Mouse (Mus musculus) stomach, embryonic 16.5 days (tissue): ENCODE measurements around the gene Cul1. TPM values are rescaled to one million over a fixed set of nuclear protein-coding genes. Genes with fewer than 3 reads are reported as not detected.

ENCODE experiments used
- ATAC-seq: fragments of 200-750 bp; cut with Nextera tagmentation; 2 replicates; pipeline ENCODE4 v1.8.0; 2017; ENCODE audit warnings: moderate number of reproducible peaks, moderate TSS enrichment; ENCODE audit not compliant: insufficient read depth, low FRiP score
- H3K27ac ChIP-seq: fragments of 300-500 bp; sonication (generic); 2 replicates; pipeline ENCODE4 v1.5.1; 2014; ENCODE audit warnings: low read length
- H3K27me3 ChIP-seq: fragments of 300-500 bp; sonication (generic); 2 replicates; pipeline ENCODE4 v1.6.1; 2014; ENCODE audit warnings: low read length, control low read depth, mixed read lengths; ENCODE audit not compliant: control insufficient read depth, insufficient read depth
- H3K36me3 ChIP-seq: fragments of 300-500 bp; sonication (generic); 2 replicates; pipeline ENCODE4 v1.6.1; 2014; ENCODE audit warnings: low read length; ENCODE audit not compliant: control insufficient read depth, insufficient read depth
- H3K4me1 ChIP-seq: fragments of 300-500 bp; sonication (generic); 2 replicates; pipeline ENCODE4 v1.6.1; 2014; ENCODE audit warnings: low read length, control low read depth, mixed read lengths; ENCODE audit not compliant: control insufficient read depth, insufficient read depth
- H3K4me2 ChIP-seq: fragments of 300-500 bp; sonication (generic); 2 replicates; pipeline ENCODE4 v1.6.1; 2014; ENCODE audit warnings: low read depth, low read length, mixed read lengths
- H3K4me3 ChIP-seq: fragments of 300-500 bp; sonication (generic); replicated peaks from 2 replicates; pipeline ENCODE4 v1.5.1; 2014; ENCODE audit warnings: mild to moderate bottlenecking, low read length
- H3K9ac ChIP-seq: fragments of 300-500 bp; sonication (generic); 2 replicates; pipeline ENCODE4 v1.6.1; 2014; ENCODE audit warnings: low read length
- H3K9me3 ChIP-seq: fragments of 300-500 bp; sonication (generic); replicated peaks from 2 replicates; pipeline ENCODE4 v1.6.1; 2016; ENCODE audit warnings: low read length, control low read depth; ENCODE audit not compliant: control insufficient read depth
- WGBS: fragments of 180-500 bp; shearing (Covaris S2); extraction: QIAGEN DNeasy Blood & Tissue Kit; methylation state at CpG from one replicate; pipeline ENCODE4 v1.1.7; 2014; 5-methylcytosine and 5-hydroxymethylcytosine counted together
- polyA plus RNA-seq: library from polyadenylated mRNA; unstranded; fragments of >200 nt; fragmentation: Nextera tagmentation; extraction: Ambion mirVana; gene quantifications from 2 replicates; pipeline ENCODE4 v1.2.1, GENCODE M21; 2015

The Cul1 gene
- polyA plus RNA-seq, 1 experiment from 2014 or later, result 113 TPM

DNA sequence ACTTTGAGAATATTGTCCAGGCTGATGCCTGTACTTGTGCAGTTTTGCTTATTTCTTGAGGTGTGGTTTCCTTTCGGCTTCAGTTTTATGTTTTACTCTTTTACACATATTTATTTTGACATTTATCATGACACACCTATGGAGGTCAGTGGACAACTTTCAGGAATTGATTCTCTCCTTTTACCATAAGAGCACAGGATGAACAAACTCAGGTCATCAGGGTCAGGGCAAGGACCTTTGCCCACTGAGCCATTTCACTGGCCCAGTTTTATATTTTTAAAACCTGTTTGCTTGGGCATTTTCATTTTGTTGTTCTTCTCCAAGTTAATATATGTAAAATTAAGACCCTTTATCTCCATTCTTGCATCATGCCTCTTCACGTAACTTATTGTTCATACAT is 13.3 kb downstream of the Cul1 start:
- Histone ChIP-seq H3K9me3 (peaks cover 4% of the 10 kb centered on the region), H3K4me3 (no peak overlapping the region), H3K36me3 (peaks cover 5% of the 10 kb centered on the region), H3K4me2 (no peak overlapping the region), H3K4me1 (no peaks in the 10 kb centered on the region), H3K9ac (no peak overlapping the region), H3K27ac (no peak overlapping the region), H3K27me3 (no peaks in the 10 kb centered on the region)
- WGBS, result 86% methylated on average over 2 of the region's 2 CpGs
- ATAC-seq, result no peak

DNA sequence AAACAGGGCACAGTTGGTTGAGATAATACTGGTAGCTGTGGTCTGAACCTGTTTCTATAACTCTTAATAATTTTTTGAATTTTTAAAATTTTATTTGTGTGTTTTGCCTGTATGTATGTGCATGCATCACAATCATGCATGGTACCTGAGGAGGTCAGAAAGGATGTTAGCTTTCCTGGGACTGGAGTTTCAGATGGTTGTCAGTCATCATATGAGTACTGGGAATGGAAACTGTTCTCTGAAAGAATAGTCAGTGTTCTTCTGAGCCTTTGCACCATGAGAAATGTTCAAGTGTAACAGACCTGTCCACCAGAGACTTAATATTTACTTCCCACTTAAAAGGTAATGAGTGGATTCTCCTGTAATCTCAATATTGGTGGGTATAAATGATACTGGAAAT is 13.9 kb downstream of the Cul1 start:
- Histone ChIP-seq H3K4me3 (no peak overlapping the region), H3K27me3 (no peaks in the 10 kb centered on the region), H3K4me1 (no peaks in the 10 kb centered on the region), H3K9me3 (peaks cover 4% of the 10 kb centered on the region), H3K27ac (no peak overlapping the region), H3K9ac (no peak overlapping the region), H3K36me3 (peaks cover 5% of the 10 kb centered on the region; the same call in 1 of the 2 replicates), H3K4me2 (no peak overlapping the region)
- ATAC-seq, result no peak

DNA sequence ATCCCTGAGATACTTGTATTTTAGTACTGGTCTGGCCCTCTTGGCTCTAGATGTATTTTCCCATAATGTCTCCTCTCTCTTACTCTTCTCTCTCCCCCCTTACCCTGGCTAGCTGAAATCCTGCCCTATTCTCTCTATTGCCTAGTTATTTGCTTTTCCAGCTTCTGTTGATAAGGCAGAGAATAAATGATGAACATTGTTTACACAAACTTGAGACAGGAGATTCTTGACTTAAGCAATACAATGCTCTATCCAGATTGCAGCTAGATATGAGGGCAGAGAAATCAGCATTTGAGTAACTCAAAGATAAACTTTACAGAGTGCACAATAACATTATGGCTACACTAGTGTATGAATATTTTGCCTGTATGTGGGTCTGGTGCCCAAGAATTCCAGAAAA is 16.6 kb downstream of the Cul1 start:
- Histone ChIP-seq H3K27me3 (no peaks in the 10 kb centered on the region), H3K4me3 (no peak overlapping the region), H3K9ac (no peak overlapping the region), H3K9me3 (peaks cover 4% of the 10 kb centered on the region), H3K36me3 (peaks cover 5% of the 10 kb centered on the region; the same call in 1 of the 2 replicates), H3K4me2 (no peak overlapping the region), H3K4me1 (no peaks in the 10 kb centered on the region), H3K27ac (no peak overlapping the region)
- no peak for ATAC-seq

DNA sequence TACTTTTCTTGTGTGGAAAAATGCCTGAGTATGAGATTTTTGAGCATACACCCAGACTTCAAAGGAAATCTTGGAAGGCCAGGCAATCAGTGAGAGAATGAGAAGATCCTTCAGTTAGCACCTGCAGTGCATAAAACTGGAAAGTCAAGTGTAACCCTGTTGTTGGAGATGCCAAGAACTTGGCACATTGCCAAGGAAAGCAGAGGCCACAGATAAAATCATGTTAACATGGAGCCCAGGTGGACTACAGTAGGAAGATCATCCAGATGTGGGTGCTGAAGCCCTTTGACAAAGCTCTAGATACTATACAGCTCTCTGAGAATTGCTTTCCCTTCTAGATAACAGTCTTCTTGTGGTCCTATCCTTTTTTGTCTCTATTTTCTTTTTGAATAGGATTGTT is 19.2 kb downstream of the Cul1 start:
- Histone ChIP-seq H3K27me3 (no peaks in the 10 kb centered on the region), H3K36me3 (peaks cover 5% of the 10 kb centered on the region; the same call in 1 of the 2 replicates), H3K27ac (no peak overlapping the region), H3K9me3 (peaks cover 4% of the 10 kb centered on the region), H3K4me1 (no peaks in the 10 kb centered on the region), H3K9ac (no peak overlapping the region), H3K4me3 (no peak overlapping the region), H3K4me2 (no peak overlapping the region)
- no peak for ATAC-seq

DNA sequence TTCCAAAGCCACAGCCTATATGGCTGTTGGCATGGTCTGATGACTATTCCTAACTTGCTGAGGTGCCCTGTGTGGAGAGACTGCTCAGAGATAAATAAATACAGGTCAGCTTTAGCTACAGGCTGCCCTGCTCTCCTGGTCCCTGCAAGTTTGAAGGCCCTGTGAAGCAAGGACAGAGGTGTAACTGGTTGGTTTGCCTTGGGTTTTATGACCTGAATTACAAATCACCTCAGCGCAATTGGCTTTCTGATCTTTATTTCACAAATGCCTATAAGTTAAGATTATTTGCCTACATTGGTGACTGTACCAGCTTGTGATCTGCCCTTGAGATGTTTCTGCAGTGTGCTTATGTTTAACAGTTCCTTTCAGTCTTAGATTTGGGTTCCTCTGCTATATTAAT is 28.8 kb downstream of the Cul1 start:
- no peaks in the 10 kb centered on the region for H3K36me3 ChIP-seq
- no peaks in the 10 kb centered on the region for H3K27me3 ChIP-seq
- ATAC-seq, result no peak
- no peak overlapping the region for H3K4me3 ChIP-seq
- no peak overlapping the region for H3K4me2 ChIP-seq
- H3K9me3 ChIP-seq, result no peaks in the 10 kb centered on the region
- no peak overlapping the region for H3K9ac ChIP-seq
- no peaks in the 10 kb centered on the region for H3K4me1 ChIP-seq
- H3K27ac ChIP-seq, result no peak overlapping the region
- WGBS, result 87% methylated on average over 1 of the region's 1 CpGs

DNA sequence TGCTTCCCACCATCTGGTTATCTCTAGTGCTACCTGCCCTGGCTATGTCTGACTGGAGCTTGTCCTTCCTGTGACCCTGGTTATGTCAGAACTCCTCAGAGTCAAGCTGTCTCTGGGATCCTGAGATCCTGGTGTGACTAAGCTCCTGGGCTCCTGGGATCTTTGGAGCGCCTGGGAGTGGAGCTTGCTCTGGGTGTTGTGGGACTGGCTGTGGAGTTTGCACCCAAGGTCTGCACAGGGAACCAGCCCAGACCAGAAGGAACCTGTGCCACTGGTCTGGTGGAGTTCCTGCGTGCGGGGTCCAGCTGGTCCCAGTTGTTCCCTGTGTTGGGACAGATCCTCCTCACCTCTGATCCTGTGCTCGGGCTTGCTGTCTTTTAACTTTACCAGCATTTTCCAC is 41.4 kb downstream of the Cul1 start:
- peak; percentile 29; the same call in 1 of the 2 replicates for ATAC-seq
- Histone ChIP-seq H3K9me3 (no peaks in the 10 kb centered on the region), H3K4me1 (0 out of 2 replicates have a peak, but pooled peaks cover 2% of the 10 kb centered on the region), H3K27me3 (no peaks in the 10 kb centered on the region), H3K4me3 (no peak overlapping the region), H3K27ac (no peak overlapping the region), H3K9ac (no peak overlapping the region), H3K36me3 (no peaks in the 10 kb centered on the region), H3K4me2 (no peak overlapping the region)
- WGBS, result 67% methylated on average over 4 of the region's 4 CpGs

DNA sequence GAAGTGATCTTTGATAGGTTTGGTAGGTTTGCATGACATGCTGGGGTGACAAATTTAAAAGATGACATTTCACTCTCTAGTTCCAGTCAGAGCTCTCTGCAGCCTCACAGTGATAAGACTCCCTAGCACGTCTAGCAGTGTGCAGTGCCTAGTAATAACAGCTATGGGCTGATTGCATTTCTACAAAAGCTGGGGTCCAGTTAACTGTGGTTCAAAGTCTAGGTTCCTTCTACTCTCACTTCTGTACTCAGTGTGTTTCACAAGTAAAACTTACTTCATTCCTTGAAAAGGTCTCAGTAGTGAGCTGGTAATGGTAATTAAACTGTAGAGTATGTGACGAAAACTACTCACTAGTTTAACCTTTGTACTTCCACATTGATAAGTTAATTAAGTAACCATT is 66.8 kb downstream of the Cul1 start:
- WGBS, result 84% methylated on average over 2 of the region's 2 CpGs
- Histone ChIP-seq H3K4me1 (no peaks in the 10 kb centered on the region), H3K36me3 (peaks cover 26% of the 10 kb centered on the region), H3K9me3 (no peaks in the 10 kb centered on the region), H3K4me3 (no peak overlapping the region), H3K4me2 (no peak overlapping the region), H3K27ac (no peak overlapping the region), H3K9ac (no peak overlapping the region), H3K27me3 (no peaks in the 10 kb centered on the region)
- no peak for ATAC-seq

DNA sequence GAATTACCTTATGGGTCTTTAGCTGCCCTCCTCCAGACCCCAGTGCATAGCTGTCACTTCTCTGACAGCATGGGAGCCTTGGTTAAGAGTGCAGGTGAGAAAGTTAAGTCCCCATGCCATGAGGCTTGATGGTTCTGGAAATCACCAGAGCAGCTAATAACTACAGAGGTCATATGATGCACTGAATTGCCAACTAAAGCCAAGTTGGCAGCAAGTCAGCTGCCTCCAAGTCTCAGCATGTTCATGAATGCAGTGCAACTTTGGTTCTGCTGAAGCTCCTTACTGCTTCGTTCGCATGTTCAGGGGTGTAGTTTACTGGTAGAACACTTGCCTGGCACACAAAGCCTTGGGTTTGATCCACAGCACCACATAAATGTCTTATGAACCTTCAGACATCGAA is 69.2 kb downstream of the Cul1 start:
- H3K4me3 ChIP-seq, result no peak overlapping the region
- H3K4me2 ChIP-seq, result no peak overlapping the region
- H3K36me3 ChIP-seq, result peaks cover 12% of the 10 kb centered on the region; the same call in 1 of the 2 replicates
- no peak overlapping the region for H3K9ac ChIP-seq
- no peak overlapping the region for H3K27ac ChIP-seq
- no peaks in the 10 kb centered on the region for H3K9me3 ChIP-seq
- no peaks in the 10 kb centered on the region for H3K4me1 ChIP-seq
- ATAC-seq, result no peak
- WGBS, result 89% methylated on average over 3 of the region's 3 CpGs
- no peaks in the 10 kb centered on the region for H3K27me3 ChIP-seq

DNA sequence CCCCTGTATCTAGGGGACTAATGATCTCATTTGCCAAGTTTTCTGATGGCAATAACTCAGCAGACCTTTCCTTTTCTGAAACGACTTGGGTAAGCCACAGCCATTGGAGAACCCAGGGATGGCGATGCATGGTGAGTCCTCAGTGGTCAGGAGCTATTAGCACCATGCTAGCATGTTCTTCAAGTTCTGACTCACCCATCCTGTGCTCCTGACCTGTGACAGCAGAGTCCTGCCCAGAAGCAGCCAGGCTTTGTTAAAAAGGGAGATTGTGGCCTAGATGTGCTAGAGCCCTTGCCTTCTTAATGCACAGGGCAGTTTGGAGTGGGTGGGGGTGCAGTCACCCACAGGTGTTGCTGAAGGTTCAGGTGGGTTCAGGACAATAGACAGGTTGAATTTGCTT is 71.8 kb downstream of the Cul1 start:
- peaks cover 13% of the 10 kb centered on the region; the same call in 1 of the 2 replicates for H3K36me3 ChIP-seq

DNA sequence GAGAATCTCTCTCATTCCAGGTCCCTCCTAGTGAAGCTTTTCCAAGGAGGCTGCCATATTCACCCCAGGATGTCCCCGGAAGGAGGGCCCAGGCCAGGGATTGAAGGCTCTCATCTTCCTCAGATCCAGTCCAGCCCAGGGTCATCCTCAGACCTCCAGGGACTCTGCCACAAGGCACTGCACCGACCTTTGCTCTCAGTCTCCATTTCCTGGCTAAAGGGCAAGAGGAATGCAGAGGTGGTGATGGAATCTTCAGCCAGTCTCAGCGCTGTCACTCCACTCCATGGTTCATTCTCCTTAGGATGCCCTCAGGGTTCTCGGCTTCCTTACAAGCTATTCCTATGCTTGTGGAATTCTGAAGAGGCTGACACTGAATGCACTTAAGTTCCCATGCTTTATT is 73.2 kb downstream of the Cul1 start:
- no peaks in the 10 kb centered on the region for H3K27me3 ChIP-seq
- no peaks in the 10 kb centered on the region for H3K9me3 ChIP-seq
- WGBS, result 84% methylated on average over 4 of the region's 4 CpGs
- no peak overlapping the region for H3K4me3 ChIP-seq
- no peak overlapping the region for H3K4me2 ChIP-seq
- no peak overlapping the region for H3K27ac ChIP-seq
- no peak overlapping the region for H3K9ac ChIP-seq
- ATAC-seq, result no peak
- peaks cover 13% of the 10 kb centered on the region; the same call in 1 of the 2 replicates for H3K36me3 ChIP-seq
- no peaks in the 10 kb centered on the region for H3K4me1 ChIP-seq

More for the DNA sequence above, 71.8 kb downstream of the Cul1 start:
- no peak overlapping the region for H3K27ac ChIP-seq
- no peak overlapping the region for H3K9ac ChIP-seq
- H3K4me3 ChIP-seq, result no peak overlapping the region
- WGBS, result 86% methylated on average over 2 of the region's 2 CpGs
- H3K4me1 ChIP-seq, result no peaks in the 10 kb centered on the region
- ATAC-seq, result no peak
- H3K27me3 ChIP-seq, result no peaks in the 10 kb centered on the region
- no peaks in the 10 kb centered on the region for H3K9me3 ChIP-seq
- H3K4me2 ChIP-seq, result no peak overlapping the region
